Mouse (Mus musculus) cerebellum, adult 2 months (tissue): Measurements from ENCODE around the gene Myo9b. TPM values are rescaled to one million over a fixed set of nuclear protein-coding genes. Genes with fewer than 3 reads are reported as not detected.
"Not testable (repeated sequence)": the region's sequence is repeated elsewhere in the genome, so short reads cannot be mapped to it uniquely, and the experiment has no call there.

Source experiments
- DNase-seq, 2 experiments: peaks; one replicate each; pipeline ENCODE4 v3.0.0; 2021
- H3K27ac ChIP-seq: fragments of 200-500 bp; 2 replicates; pipeline ENCODE4 v1.5.1; 2012; ENCODE audit warnings: low read length, control low read depth, inconsistent platforms; ENCODE audit not compliant: insufficient read depth
- H3K27me3 ChIP-seq: fragments of 200-500 bp; 2 replicates; pipeline ENCODE4 v1.6.1; 2012; ENCODE audit warnings: inconsistent platforms, mild to moderate bottlenecking, low read length, moderate library complexity; ENCODE audit not compliant: control insufficient read depth, insufficient read depth
- H3K4me1 ChIP-seq: fragments of 200-500 bp; 2 replicates; pipeline ENCODE4 v1.6.1; 2011; ENCODE audit warnings: low read length; ENCODE audit not compliant: control insufficient read depth, insufficient read depth
- H3K4me3 ChIP-seq: fragments of 200-500 bp; replicated peaks from 2 replicates; pipeline ENCODE3; 2011; ENCODE audit warnings: mild to moderate bottlenecking, low read depth, low read length, control low read depth; ENCODE audit not compliant: insufficient read depth
- CTCF ChIP-seq: fragments of 200-500 bp; IDR thresholded peaks from 2 replicates; pipeline ENCODE4 v1.5.1; 2011; ENCODE audit warnings: low read depth, mild to moderate bottlenecking, control low read depth, low read length, moderate library complexity, borderline replicate concordance; ENCODE audit not compliant: insufficient read depth
- POLR2A ChIP-seq: fragments of 200-500 bp; IDR thresholded peaks from 2 replicates; pipeline ENCODE4 v1.6.1; 2011; ENCODE audit warnings: low read length, control low read depth, borderline replicate concordance; ENCODE audit not compliant: insufficient read depth
- WGBS: fragments of 180-500 bp; shearing (Covaris S2); methylation state at CpG from one replicate; pipeline ENCODE4 v1.1.7; 2018; 5-methylcytosine and 5-hydroxymethylcytosine counted together
- polyA plus RNA-seq: library from polyadenylated mRNA; depleted of rRNA; stranded (reverse); fragments of >200 nt; gene quantifications from 2 replicates; pipeline ENCODE4 v1.2.3, GENCODE M21; 2012

The Myo9b gene
- polyA plus RNA-seq, 1 experiment, result 28.9 TPM

- Histone ChIP-seq H3K4me3 (no peak overlapping the region), H3K27me3 (no peaks in the 10 kb centered on the region), H3K4me1 (peaks cover 3% of the 10 kb centered on the region), H3K27ac (no peak overlapping the region)
- TF ChIP-seq POLR2A, result no peak
- no peak for TF ChIP-seq CTCF
- DNase-seq, result no peak
- 40% methylated on average over 7 of the region's 7 CpGs for WGBS
Observed at GRCm38 (mm10) chr8:71289098-71289497, 16.6 kb downstream of the Myo9b start.

DNA sequence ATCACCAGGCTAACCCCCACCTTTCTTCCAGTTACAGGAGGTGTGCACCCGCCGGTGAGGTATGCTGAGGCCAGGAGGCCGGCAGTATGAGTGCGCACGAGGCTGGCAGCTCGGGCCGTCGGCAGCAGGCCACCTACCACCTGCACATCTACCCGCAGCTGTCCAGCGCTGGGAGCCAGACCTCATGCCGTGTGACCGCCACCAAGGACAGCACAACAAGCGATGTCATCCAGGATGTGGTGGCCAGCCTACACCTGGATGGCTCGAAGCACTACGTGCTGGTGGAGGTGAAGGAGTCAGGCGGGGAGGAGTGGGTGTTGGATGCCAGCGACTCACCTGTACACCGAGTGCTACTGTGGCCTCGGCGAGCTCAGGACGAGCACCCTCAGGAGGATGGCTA lies 17.7 kb downstream of the Myo9b start:
- no peak overlapping the region for H3K4me3 ChIP-seq
- no peak overlapping the region for H3K27ac ChIP-seq
- no peaks in the 10 kb centered on the region for H3K27me3 ChIP-seq
- H3K4me1 ChIP-seq, result peaks cover 3% of the 10 kb centered on the region
- no peak for TF ChIP-seq POLR2A
- no peak for TF ChIP-seq CTCF
- WGBS, result 86% methylated on average over 21 of the region's 21 CpGs
- no peak for DNase-seq

- Histone ChIP-seq H3K27ac (no peak overlapping the region), H3K4me3 (no peak overlapping the region), H3K4me1 (peaks cover 3% of the 10 kb centered on the region), H3K27me3 (no peaks in the 10 kb centered on the region)
- no peak for TF ChIP-seq POLR2A
- TF ChIP-seq CTCF, result no peak
- WGBS, result 95% methylated on average over 10 of the region's 10 CpGs
- no peak for DNase-seq
Observed at GRCm38 (mm10) chr8:71290911-71291310, 18.4 kb downstream of the Myo9b start.

DNA sequence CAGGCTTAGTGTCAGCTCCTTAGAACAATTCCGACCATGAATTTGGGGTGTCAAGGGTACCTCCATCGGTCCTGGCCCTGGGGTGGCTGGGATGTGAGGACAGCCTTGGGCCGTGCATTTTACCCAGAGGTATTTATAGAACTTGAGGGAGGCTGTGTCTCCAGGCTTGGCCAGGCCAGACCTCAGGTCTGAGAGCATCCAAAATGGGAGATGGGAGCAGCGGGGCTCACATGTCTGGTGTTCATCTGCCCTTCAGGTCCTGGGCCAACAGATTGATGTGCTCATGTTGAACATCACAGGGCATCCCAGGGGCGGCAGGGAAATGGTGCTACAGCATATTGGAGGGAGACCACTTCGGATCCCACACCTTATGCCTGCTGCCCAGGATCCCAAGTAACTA lies 18.8 kb downstream of the Myo9b start:
- Histone ChIP-seq H3K4me1 (peaks cover 3% of the 10 kb centered on the region), H3K4me3 (no peak overlapping the region), H3K27me3 (no peaks in the 10 kb centered on the region), H3K27ac (no peak overlapping the region)
- DNase-seq, result no peak
- WGBS, result 92% methylated on average over 6 of the region's 6 CpGs
- TF ChIP-seq POLR2A (no peak), CTCF (no peak)

- not testable (repeated sequence) for DNase-seq, H3K27me3 ChIP-seq, H3K27ac ChIP-seq, H3K4me1 ChIP-seq, H3K4me3 ChIP-seq
- 89% methylated on average over 3 of the region's 3 CpGs for WGBS
Observed at GRCm38 (mm10) chr8:71293930-71294329, 21.4 kb downstream of the Myo9b start.

DNA sequence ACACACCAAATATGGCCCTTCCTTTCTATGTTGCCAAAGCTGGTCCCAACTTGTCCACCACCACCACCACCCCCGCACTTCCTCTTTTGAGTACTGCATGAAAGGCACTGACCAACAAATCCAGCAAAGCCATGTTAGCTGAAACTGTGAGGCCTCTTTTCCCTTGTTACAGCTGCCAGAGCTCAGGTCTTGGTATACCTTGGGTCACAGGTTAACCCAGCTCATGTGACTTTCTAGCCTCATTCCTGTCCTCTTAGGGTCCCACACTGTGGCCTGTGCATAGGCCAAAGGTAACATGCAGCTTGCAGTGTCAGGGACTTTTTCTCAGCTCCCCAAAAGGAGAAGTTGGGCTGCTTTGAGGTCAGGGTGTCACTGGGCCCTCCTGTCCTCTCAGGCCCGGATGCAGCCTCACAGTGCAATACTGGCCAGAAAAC lies 23.7 kb downstream of the Myo9b start:
- Histone ChIP-seq H3K4me1 (peaks cover 4% of the 10 kb centered on the region; the same call in 1 of the 2 replicates), H3K27me3 (no peaks in the 10 kb centered on the region), H3K4me3 (no peak overlapping the region), H3K27ac (no peak overlapping the region; the same call in 1 of the 2 replicates)
- WGBS, result 88% methylated on average over 2 of the region's 2 CpGs
- TF ChIP-seq CTCF (no peak), POLR2A (no peak)
- DNase-seq, result no peak

DNA sequence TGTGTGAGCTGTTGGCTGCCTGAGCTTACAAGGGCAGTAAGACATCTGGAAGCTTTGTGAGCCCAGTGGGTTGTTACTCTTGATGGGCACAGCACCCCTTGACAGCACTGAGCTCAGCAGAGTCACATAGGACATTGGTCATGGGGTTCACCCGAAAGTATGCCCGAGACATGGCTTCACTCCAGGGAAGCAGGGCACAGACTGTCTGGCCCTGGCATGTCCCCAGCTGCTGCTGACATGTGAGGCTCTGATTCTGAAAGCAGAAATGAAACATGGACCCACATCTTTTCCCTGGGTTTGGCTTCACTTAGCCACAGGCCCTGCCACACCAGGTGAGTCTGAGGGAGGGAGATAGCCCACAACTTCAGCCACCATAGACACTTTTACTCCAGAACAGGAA lies 24.3 kb downstream of the Myo9b start:
- no peaks in the 10 kb centered on the region for H3K27me3 ChIP-seq
- H3K27ac ChIP-seq, result no peak overlapping the region
- H3K4me1 ChIP-seq, result peaks cover 4% of the 10 kb centered on the region; the same call in 1 of the 2 replicates
- DNase-seq, result no peak
- H3K4me3 ChIP-seq, result no peak overlapping the region
- TF ChIP-seq CTCF, result no peak
- TF ChIP-seq POLR2A, result no peak
- WGBS, result 41% methylated on average over 2 of the region's 2 CpGs

GRCm38 (mm10) chr8:71297439-71297838 lies 24.9 kb downstream of the Myo9b start:
- peaks cover 4% of the 10 kb centered on the region; the same call in 1 of the 2 replicates for H3K4me1 ChIP-seq
- DNase-seq, result no peak
- no peaks in the 10 kb centered on the region for H3K27me3 ChIP-seq
- TF ChIP-seq POLR2A (no peak), CTCF (no peak)
- 86% methylated on average over 1 of the region's 1 CpGs for WGBS
- H3K27ac ChIP-seq, result no peak overlapping the region
- H3K4me3 ChIP-seq, result no peak overlapping the region
